Mouse (Mus musculus) right cerebral cortex, postnatal 14 days (tissue): Measurements from ENCODE around the gene Gab2.

ENCODE experiments used
- DNase-seq: peaks from one replicate; pipeline ENCODE4 v3.0.0; 2022

Gene Gab2

DNA sequence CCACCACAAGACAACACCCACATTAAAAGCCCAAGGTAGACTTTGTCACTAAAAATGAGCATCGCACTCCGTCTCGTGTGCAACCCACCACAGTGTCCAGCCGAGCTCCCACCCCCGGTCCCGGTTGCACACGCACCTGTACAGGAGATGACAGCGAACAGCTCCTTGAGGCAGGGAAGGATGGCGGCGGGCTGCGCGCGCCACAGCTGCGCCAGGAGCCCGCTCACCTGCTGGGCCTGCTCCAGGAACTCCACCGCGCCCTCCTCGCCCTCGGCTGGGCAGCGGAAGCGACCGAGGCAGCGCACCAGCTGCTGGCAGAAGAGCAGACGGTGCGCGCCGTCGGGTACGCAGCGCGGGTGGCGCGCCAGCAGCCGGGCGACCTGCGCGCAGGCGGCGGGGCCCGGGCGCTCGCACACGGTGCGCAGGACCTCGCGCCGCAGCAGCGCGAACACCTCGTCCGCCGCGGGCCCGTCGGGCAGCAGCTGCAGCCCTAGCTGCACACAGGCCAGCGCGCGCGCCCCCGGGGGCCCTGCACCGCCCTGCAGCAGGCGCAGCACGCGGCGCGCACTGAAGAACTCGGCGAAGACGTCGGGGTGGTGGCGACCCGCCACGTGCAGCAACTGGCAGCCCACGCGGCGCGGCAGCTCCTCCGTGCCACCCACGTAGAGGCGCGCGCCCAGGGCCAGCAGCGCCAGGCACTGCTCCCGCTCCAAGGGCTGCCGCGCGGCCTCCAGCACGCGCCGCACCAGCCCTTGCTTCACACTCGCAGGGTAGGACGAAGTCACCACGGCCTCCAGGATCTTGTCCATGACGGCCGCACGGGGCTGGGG, 244.0 kb downstream of the Gab2 start:
- DNase-seq: peak; percentile 64

GRCm38 (mm10) chr7:97327376-97327775, 246.0 kb downstream of the Gab2 start:
- DNase-seq: no peak

- no peak for DNase-seq
These were observed 247.7 kb downstream of the Gab2 start for GRCm38 (mm10) chr7:97328891-97329588.

- DNase-seq: no peak
These were observed 248.3 kb downstream of the Gab2 start for GRCm38 (mm10) chr7:97329676-97330075.

GRCm38 (mm10) chr7:97330931-97331645, 249.7 kb downstream of the Gab2 start:
- DNase-seq: no peak

GRCm38 (mm10) chr7:97331726-97332666, 250.6 kb downstream of the Gab2 start, which contains the start of the genes Usp35 and Kctd21:
Usp35 (minus strand) TSS chr7:97332020.
Kctd21 (plus strand) TSS chr7:97332327.
- peak; percentile 97 for DNase-seq

DNA sequence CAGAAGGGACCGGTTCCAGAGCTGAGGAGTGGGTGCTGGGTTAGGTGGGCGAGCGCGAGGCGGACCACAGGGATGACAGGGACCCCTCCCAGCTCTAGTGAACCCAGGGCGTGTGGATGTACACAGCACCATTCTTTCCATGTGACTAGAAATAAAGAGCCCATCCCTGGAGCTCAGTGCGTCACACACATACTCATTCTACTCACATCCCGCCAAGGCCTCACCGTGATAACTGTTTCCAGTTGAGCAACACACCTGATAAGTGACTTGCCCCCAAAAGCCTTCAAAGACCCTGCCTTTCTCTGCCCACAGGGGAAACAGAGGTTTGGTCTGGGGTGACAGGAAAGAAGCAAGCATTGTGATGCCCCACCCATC, 251.3 kb downstream of the Gab2 start:
- DNase-seq: no peak

GRCm38 (mm10) chr7:97333113-97333898, 251.9 kb downstream of the Gab2 start:
- DNase-seq: no peak

DNA sequence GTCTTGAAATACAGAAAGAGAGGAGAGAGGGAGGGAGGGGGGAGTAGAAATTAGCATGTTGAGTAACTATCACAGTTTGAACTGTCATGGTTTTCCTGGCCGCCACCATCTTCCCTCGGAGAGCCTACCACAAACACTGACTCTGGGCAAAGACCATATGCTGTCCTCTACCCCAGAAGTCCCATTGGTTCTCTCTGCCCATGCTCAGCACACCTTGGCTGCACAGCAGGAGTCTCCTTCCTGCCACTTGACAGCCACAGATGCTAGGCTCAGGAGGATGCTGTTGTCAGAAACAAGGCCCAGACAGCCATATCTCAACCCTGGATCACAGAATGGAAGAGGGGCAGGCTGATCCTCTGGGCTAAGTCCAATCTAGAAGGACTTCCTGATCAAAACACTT, 253.0 kb downstream of the Gab2 start:
- DNase-seq: no peak

DNA sequence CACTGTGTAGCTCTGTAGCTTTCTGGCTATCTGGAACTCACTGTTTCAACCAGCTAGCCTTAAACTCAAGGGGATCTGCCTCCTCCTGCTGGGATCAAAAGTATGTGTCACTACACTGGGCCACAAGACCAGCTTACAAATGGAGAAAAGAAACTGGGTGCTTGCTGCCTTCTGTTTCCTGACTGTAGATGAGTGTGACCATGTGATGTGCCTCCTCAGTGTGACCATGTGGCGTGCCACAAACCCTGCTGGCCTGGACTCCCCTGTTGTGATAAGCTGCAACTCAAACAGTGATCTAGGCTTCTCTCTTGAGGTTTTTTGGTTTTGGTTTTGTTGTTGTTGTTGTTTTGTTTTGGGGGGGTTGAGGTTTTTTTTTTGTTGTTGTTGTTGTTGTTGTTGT, 255.3 kb downstream of the Gab2 start:
- no peak for DNase-seq

DNA sequence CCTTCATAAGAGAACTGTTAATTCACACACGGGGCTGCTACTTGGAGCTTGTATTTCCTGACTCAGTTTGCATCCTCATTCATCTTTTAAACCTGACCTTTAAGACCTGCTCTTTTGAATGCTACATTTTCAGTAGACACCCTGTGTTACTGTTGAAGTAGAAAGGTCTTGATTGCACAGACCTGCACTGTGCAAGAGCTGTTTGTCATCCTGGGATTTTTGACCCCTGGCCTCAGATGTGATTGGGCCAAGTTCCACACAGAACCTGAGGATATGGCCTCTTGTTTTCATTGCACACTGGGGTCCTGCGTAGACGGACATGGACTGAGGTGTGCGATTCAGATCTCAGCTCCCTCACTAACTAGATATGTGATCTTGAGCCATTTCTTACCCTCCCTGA, 257.2 kb downstream of the Gab2 start:
- no peak for DNase-seq

- DNase-seq: no peak
These were observed 258.2 kb downstream of the Gab2 start for GRCm38 (mm10) chr7:97339623-97340022.

DNA sequence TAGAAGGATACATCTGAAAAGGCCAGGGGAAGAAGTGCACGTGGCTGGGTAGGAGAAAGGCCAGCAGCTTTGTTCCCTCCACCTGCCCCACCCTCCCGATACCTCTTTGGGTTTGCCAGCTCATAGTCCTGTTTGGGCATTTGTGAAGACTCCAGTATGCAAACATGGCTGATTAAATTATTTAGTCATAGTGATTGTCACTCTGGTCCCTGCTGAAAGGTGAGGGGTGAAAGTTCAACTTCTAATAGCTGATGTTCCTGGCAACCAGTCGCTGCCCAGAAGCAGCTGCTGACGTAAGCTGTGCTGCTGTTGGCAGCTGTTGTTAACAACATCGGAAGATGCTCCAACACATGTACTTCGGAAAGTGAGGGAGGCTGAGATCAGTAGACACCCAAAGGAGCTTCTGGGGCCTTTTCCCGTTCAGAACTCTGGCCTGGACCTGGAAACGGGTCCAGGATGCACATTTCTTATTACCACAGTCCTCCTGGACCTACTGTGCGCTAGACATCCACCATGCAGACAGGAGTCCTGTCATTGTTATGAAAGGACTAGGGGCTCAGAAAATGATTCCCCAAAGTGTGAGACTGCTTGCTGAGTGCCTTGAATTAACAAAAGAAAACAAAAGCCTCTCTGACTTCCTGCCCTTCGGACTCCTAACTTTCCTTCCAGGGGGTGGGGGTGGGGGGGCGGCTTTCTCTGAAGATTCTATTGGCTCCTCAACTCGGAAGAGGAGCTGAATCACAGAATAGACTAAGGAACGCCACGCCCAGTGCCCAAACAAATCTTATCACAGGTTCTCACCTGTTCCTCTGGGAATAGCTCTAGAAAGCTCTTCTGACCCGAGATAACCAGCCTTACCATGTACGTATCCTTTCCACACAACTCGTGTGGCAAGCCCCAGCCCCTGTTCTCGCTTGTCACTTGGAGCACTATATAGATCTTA, 259.8 kb downstream of the Gab2 start:
- no peak for DNase-seq

DNA sequence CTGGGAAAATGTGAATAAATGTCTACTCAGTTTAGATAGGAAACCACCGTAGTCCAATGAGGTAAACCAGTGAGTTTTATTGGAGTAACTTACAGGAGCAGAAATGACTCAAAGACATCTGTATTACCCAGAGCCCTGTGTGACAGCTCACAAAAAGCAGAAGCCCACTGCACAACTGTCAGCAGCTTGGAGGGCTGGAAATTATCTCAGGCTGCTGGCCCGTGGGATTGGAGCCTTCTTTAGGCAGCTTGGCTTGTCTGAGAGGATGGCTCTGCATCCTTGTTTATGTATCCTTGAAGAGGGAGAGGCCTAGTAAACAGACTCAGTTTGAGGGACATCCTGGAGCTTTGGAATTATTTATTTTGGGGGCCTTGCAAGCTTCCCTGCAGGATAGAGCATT, 261.6 kb downstream of the Gab2 start:
- DNase-seq: no peak

DNA sequence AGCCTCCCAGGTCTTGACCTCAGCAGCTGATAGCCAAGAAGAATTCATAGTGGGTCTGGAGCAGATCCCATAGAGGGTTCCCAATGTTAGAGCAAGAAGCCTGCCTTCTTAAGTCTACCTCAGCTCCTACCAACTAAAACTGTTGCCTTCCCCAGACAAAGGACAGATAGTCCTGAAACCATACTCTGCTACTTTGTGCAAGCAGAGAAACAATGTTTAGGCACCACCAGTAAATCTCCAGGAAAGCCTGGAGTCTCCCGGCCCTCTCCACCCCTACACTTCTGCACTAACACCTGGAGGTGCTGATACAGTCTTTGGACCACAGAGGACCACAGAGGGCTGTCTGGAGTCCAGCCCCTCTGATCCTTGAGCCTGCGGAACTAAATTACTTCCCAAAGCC, 263.3 kb downstream of the Gab2 start:
- DNase-seq: no peak

DNA sequence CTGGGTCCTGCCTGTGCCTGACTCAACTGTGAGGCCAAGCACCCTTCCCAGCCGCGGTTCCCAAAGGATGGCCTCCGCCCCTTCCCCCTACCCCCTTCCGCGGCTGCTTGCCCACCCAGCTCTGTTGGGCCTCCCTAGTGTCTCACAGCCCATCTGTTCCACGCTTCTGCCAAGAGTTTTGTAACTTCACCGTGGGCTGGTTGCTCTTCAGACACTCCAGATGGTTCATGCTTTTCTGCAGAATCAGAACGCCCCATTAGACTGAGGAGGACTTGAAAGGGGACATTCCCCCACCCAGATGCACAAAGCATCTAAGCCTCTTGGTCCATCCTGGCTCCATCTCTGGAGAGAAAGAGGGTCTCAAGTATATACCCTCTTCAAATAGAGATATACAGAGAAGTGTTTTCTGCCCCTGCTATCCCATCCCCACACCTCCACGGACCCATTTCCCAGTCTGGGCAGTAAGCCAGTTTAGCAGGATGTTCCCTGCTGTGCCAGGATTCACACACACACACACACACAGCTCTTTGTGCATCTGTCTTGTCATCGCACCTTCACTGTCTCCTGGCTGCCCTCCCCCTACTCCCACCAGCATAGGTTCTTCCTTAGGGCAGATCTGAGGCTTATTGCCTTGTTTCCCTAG, 264.0 kb downstream of the Gab2 start:
- peak; percentile 67 for DNase-seq

DNA sequence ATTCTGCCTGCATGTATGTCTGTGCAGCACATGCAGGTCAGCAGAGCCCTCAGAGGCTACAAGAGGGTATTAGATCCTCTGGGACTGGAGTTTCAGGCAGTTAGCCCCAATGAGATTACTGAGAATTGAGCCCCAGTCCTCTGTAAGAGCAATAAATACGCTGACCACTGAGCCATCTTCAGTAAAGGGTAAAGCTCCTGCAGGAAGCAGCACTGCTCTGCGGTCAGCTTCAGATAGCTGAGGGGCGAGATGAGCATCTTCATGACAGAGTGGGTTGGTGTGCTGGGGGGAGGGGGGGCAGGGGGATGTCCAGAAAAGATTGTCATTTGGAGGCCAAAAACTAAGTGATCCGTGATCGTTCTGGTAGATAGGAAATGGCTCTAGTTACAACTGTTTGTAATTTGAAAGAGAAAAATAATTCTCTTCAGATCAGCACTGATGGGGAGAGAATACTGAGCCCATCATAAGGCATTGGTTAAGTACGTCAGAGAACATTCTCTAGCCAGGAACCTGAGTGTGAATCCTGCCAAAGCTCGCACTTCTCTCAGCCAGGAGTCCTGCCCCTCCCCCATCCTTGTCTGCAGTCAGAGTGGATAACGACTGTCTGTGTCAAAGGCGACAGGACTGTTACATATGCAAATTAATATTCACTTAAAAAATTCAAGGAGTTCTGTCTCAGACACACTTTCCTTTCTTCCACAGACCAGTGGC, 264.9 kb downstream of the Gab2 start:
- no peak for DNase-seq

DNA sequence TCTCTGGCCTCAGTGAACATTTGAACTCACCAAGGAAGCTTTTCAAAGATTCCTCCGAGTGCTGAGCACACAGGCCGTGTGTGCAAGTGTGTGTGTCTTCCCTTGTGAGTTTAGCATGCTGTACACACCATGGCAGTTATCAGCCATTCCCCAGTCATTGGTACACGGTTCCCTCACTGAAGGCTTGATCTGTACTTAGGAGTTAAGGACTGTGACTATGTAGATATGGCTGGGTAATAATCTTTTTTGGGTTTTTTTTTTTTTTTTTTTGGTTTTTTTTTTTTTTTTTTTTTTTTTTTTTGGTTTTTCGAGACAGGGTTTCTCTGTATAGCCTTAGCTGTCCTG, 265.4 kb downstream of the Gab2 start:
- no peak for DNase-seq

DNA sequence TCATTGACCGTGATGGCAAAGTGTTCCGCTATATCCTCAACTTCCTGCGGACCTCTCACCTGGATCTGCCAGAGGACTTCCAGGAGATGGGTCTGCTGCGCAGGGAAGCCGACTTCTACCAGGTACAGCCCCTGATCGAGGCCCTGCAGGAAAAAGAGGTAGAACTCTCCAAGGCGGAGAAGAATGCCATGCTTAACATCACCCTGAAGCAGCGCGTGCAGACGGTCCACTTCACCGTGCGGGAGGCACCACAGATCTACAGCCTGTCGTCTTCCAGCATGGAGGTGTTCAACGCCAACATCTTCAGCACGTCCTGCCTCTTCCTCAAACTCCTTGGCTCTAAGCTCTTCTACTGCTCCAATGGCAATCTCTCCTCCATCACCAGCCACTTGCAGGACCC, 266.1 kb downstream of the Gab2 start:
- DNase-seq: no peak
